Mouse (Mus musculus) ES-CJ7 (cell line): ENCODE data around the gene Erbb3.

ENCODE experiments used
- DNase-seq: peaks from one replicate; pipeline ENCODE4 v3.0.0; 2011; ENCODE audit warnings: low read depth, low spot score

The Erbb3 gene

GRCm38 (mm10) chr10:128612433-128613153 lies 23.1 kb upstream of the Erbb3 start:
- DNase-seq = peak; percentile 86

- peak; percentile 93 for DNase-seq
Measured at GRCm38 (mm10) chr10:128606483-128606882, 17.0 kb upstream of the Erbb3 start.

- no peak for DNase-seq
Measured at GRCm38 (mm10) chr10:128602470-128603128, 13.1 kb upstream of the Erbb3 start.

- DNase-seq = peak; percentile 65
Measured at GRCm38 (mm10) chr10:128601499-128601898, 12.0 kb upstream of the Erbb3 start.

GRCm38 (mm10) chr10:128598476-128598875 lies 9.0 kb upstream of the Erbb3 start:
- DNase-seq = no peak

- no peak for DNase-seq
Measured at GRCm38 (mm10) chr10:128592797-128593196, 3.3 kb upstream of the Erbb3 start.

GRCm38 (mm10) chr10:128591436-128591835 lies 2.0 kb upstream of the Erbb3 start:
- no peak for DNase-seq

- peak; percentile 84 for DNase-seq
Measured at GRCm38 (mm10) chr10:128590193-128590690, 790 bp upstream of the Erbb3 start.

GRCm38 (mm10) chr10:128588775-128589463 lies 533 bp downstream of the Erbb3 start:
- no peak for DNase-seq

- no peak for DNase-seq
Measured at GRCm38 (mm10) chr10:128588136-128588535, 1.3 kb downstream of the Erbb3 start.

- DNase-seq = no peak
Measured at GRCm38 (mm10) chr10:128587697-128588096, 1.8 kb downstream of the Erbb3 start.

- no peak for DNase-seq
Measured at GRCm38 (mm10) chr10:128587120-128587519, 2.3 kb downstream of the Erbb3 start.

GRCm38 (mm10) chr10:128586546-128586945 lies 2.9 kb downstream of the Erbb3 start:
- DNase-seq = no peak

GRCm38 (mm10) chr10:128584386-128584785 lies 5.1 kb downstream of the Erbb3 start:
- DNase-seq = peak; percentile 95

- DNase-seq = peak; percentile 52
Measured at GRCm38 (mm10) chr10:128583644-128584043, 5.8 kb downstream of the Erbb3 start.

- no peak for DNase-seq
Measured at GRCm38 (mm10) chr10:128579731-128580130, 9.7 kb downstream of the Erbb3 start.

- no peak for DNase-seq
Measured at GRCm38 (mm10) chr10:128579298-128579697, 10.2 kb downstream of the Erbb3 start.

- DNase-seq = no peak
Measured at GRCm38 (mm10) chr10:128578330-128578729, 11.1 kb downstream of the Erbb3 start.

GRCm38 (mm10) chr10:128575063-128575462 lies 14.4 kb downstream of the Erbb3 start:
- DNase-seq = peak; percentile 70

GRCm38 (mm10) chr10:128565788-128566531 lies 23.5 kb downstream of the Erbb3 start, which contains the start of gene Pa2g4:
Gene Pa2g4, minus strand, starts transcription at chr10:128565987.
- DNase-seq = peak; percentile 99

- DNase-seq = no peak
Measured at GRCm38 (mm10) chr10:128565206-128565787, 24.2 kb downstream of the Erbb3 start.
